Mouse (Mus musculus) myocyte (in vitro differentiated cells): ENCODE results near the gene Arid1a. TPM values are rescaled to one million over a fixed set of nuclear protein-coding genes. Genes with fewer than 3 reads are reported as not detected.

Experiments used
- H3K27me3 ChIP-seq: one replicate; pipeline ENCODE4 v1.6.1; 2011; ENCODE audit not compliant: control insufficient read depth, insufficient read depth, insufficient read length
- H3K36me3 ChIP-seq: one replicate; pipeline ENCODE4 v1.6.1; 2011; ENCODE audit not compliant: control insufficient read depth, insufficient read depth
- H3K4me2 ChIP-seq: one replicate; pipeline ENCODE4 v1.6.1; 2011; ENCODE audit warnings: low read depth, control low read depth
- H3K4me3 ChIP-seq: one replicate; pipeline ENCODE4 v1.5.1; 2011; ENCODE audit warnings: mild to moderate bottlenecking, control low read depth, moderate library complexity
- H3K79me2 ChIP-seq: one replicate; pipeline ENCODE4 v1.6.1; 2011; ENCODE audit not compliant: control insufficient read depth, insufficient read depth
- H3ac ChIP-seq: one replicate; pipeline ENCODE4 v1.6.1; 2011; ENCODE audit not compliant: control insufficient read depth, insufficient read length
- CEBPB ChIP-seq: IDR thresholded peaks from 2 replicates; pipeline ENCODE4 v1.6.1; 2011; ENCODE audit warnings: mild to moderate bottlenecking, moderate library complexity; ENCODE audit not compliant: poor library complexity, insufficient read depth, severe bottlenecking
- E2F4 ChIP-seq: IDR thresholded peaks from one replicate; pipeline ENCODE4 v1.6.1; 2011; ENCODE audit warnings: mild to moderate bottlenecking, control low read depth, moderate library complexity; ENCODE audit not compliant: insufficient read depth
- MAX ChIP-seq: IDR thresholded peaks from one replicate; pipeline ENCODE4 v1.6.1; 2011; ENCODE audit warnings: low read depth, mild to moderate bottlenecking, control low read depth
- MYOD1 ChIP-seq, 3 experiments: IDR thresholded peaks; one replicate each; pipeline ENCODE4 v1.6.1; 2011; ENCODE audit warnings: control low read depth in 2 of 3, low read depth in 2 of 3, mild to moderate bottlenecking in 2 of 3, moderate library complexity in 1 of 3; ENCODE audit not compliant: insufficient read length in 2 of 3, control insufficient read depth in 1 of 3
- MYOG ChIP-seq, 3 experiments: IDR thresholded peaks; one replicate each; pipeline ENCODE4 v1.6.1; 2011; ENCODE audit warnings: control low read depth in 2 of 3, low read depth in 2 of 3, mild to moderate bottlenecking in 2 of 3; ENCODE audit not compliant: insufficient read length in 2 of 3, control insufficient read depth in 1 of 3, insufficient read depth in 1 of 3
- POLR2A ChIP-seq: IDR thresholded peaks from one replicate; pipeline ENCODE4 v1.6.1; 2011; ENCODE audit warnings: low read depth, mild to moderate bottlenecking, control low read depth, moderate library complexity; ENCODE audit not compliant: insufficient read length
- POLR2AphosphoS2 ChIP-seq: IDR thresholded peaks from one replicate; pipeline ENCODE4 v1.6.1; 2011; ENCODE audit warnings: low read depth, control low read depth; ENCODE audit not compliant: insufficient read length
- REST ChIP-seq: IDR thresholded peaks from one replicate; pipeline ENCODE4 v1.6.1; 2011; ENCODE audit warnings: mild to moderate bottlenecking, control low read depth, moderate library complexity; ENCODE audit not compliant: insufficient read depth, insufficient read length
- SRF ChIP-seq: IDR thresholded peaks from one replicate; pipeline ENCODE4 v1.6.1; 2011; ENCODE audit warnings: low read depth; ENCODE audit not compliant: control insufficient read depth, insufficient read length
- TCF12 ChIP-seq: IDR thresholded peaks from one replicate; pipeline ENCODE4 v1.6.1; 2011; ENCODE audit warnings: mild to moderate bottlenecking, control low read depth; ENCODE audit not compliant: poor library complexity, insufficient read depth, severe bottlenecking
- TCF3 ChIP-seq: IDR thresholded peaks from one replicate; pipeline ENCODE4 v1.6.1; 2011; ENCODE audit warnings: low read depth, control low read depth; ENCODE audit not compliant: insufficient read length
- USF1 ChIP-seq: IDR thresholded peaks from one replicate; pipeline ENCODE4 v1.6.1; 2011; ENCODE audit warnings: low read depth, mild to moderate bottlenecking, control low read depth, moderate library complexity
- polyA plus RNA-seq: library from polyadenylated mRNA; unstranded; fragments of >200 nt; fragmentation: generic; extraction: Trizol; gene quantifications from one replicate; pipeline ENCODE4 v1.2.1, GENCODE M21; 2012; ENCODE audit warnings: missing spikeins

The Arid1a gene
- polyA plus RNA-seq, 1 experiment = 23.2 TPM

DNA sequence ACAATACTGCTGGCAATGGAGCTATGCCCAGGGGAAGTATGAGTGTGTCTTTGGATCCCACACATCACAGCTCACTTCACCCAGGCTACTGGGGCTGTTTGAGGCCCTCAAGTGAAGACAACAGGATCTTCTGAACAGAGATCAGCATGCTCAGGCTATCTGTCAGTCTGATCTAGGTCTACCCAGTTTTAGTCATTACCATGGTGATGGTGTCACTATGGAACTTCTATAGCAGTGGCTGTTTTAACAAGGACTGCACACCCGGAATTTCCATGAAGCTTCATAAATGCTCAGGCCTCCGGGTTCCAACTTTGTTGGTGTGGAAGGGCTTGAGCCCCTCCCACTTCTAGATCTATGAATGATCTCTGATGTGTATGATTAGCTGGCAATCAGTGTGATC, 30.9 kb downstream of the Arid1a start:
- Histone ChIP-seq H3K4me2 (no peak overlapping the region), H3K36me3 (peaks cover 10% of the 10 kb centered on the region), H3K4me3 (no peak overlapping the region), H3K79me2 (peaks cover 97% of the 10 kb centered on the region), H3ac (no peak overlapping the region), H3K27me3 (no peaks in the 10 kb centered on the region)
- TF ChIP-seq E2F4 (no peak), MYOD1 (IDR thresholded peaks at IDR 0.05; ENCODE audit: control insufficient read depth in 1 of 3, insufficient read length in 2 of 3, low read depth in 2 of 3) (no peak), TCF3 (no peak), USF1 (no peak), POLR2A (no peak), TCF12 (no peak), MAX (no peak), MYOG (IDR thresholded peaks at IDR 0.05; ENCODE audit: control insufficient read depth in 1 of 3, insufficient read depth in 1 of 3, insufficient read length in 2 of 3, low read depth in 2 of 3) (no peak)

DNA sequence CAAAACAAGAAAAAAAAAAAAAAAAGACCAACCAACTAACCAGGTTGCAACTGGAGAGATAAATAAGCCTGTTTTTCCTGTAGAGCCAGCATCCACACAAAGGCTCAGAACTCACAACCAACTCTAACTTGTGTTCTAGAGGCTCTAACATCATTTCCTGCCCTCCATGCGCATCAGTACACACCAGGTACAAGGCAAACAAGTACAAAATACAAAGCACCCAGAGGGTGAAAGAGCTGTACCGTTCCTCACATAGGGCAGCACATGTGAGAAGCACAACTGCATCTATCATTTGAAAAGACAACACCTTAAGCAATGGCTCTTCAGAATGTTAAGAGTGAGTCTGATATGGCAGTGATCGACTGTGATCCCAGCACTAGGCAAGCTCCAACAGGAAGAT, 36.8 kb downstream of the Arid1a start:
- no peak overlapping the region for H3K4me2 ChIP-seq
- TF ChIP-seq MAX = no peak
- TF ChIP-seq SRF = no peak
- no peak for TF ChIP-seq POLR2A
- TF ChIP-seq REST = no peak
- TF ChIP-seq POLR2AphosphoS2 = no peak
- no peak for TF ChIP-seq TCF12
- TF ChIP-seq MYOD1 (IDR thresholded peaks at IDR 0.05; ENCODE audit: control insufficient read depth in 1 of 3, insufficient read length in 2 of 3, low read depth in 2 of 3) = no peak
- TF ChIP-seq E2F4 = no peak
- no peak for TF ChIP-seq TCF3
- no peak for TF ChIP-seq USF1
- no peak for TF ChIP-seq MYOG (IDR thresholded peaks at IDR 0.05; ENCODE audit: control insufficient read depth in 1 of 3, insufficient read depth in 1 of 3, insufficient read length in 2 of 3, low read depth in 2 of 3)
- TF ChIP-seq CEBPB = no peak

DNA sequence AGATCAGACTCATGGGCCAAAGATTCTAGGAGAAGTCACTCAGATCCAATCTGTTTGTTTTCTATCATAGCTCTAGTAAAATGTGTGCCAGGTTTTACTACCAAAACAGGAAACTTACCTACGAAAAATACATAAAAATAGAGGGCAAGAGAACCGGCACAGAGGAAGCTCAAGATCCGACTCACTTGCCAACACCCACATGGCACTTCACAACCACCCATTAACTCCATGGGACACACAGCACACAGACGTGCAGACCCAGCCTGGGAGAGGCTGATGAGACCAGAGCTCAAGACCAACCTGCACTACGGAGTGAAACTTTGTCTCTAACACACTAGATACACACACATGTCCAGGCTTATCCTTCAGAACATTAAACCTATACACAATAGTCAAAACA, 43.8 kb downstream of the Arid1a start:
- Histone ChIP-seq H3ac (no peak overlapping the region), H3K27me3 (no peaks in the 10 kb centered on the region), H3K4me2 (no peak overlapping the region), H3K4me3 (no peak overlapping the region), H3K79me2 (peaks cover 66% of the 10 kb centered on the region), H3K36me3 (peaks cover 20% of the 10 kb centered on the region)
- no peak for TF ChIP-seq POLR2AphosphoS2
- TF ChIP-seq TCF12 = no peak
- no peak for TF ChIP-seq MAX
- no peak for TF ChIP-seq TCF3
- no peak for TF ChIP-seq USF1
- no peak for TF ChIP-seq REST
- TF ChIP-seq POLR2A = no peak
- TF ChIP-seq CEBPB = no peak
- TF ChIP-seq E2F4 = no peak
- TF ChIP-seq MYOG (IDR thresholded peaks at IDR 0.05; ENCODE audit: control insufficient read depth in 1 of 3, insufficient read depth in 1 of 3, insufficient read length in 2 of 3, low read depth in 2 of 3) = no peak
- no peak for TF ChIP-seq SRF
- TF ChIP-seq MYOD1 (IDR thresholded peaks at IDR 0.05; ENCODE audit: control insufficient read depth in 1 of 3, insufficient read length in 2 of 3, low read depth in 2 of 3) = no peak

More for the DNA sequence above, 36.8 kb downstream of the Arid1a start:
- Histone ChIP-seq H3K27me3 (no peaks in the 10 kb centered on the region), H3ac (no peak overlapping the region), H3K4me3 (no peak overlapping the region), H3K36me3 (peaks cover 38% of the 10 kb centered on the region), H3K79me2 (peaks cover 87% of the 10 kb centered on the region)

DNA sequence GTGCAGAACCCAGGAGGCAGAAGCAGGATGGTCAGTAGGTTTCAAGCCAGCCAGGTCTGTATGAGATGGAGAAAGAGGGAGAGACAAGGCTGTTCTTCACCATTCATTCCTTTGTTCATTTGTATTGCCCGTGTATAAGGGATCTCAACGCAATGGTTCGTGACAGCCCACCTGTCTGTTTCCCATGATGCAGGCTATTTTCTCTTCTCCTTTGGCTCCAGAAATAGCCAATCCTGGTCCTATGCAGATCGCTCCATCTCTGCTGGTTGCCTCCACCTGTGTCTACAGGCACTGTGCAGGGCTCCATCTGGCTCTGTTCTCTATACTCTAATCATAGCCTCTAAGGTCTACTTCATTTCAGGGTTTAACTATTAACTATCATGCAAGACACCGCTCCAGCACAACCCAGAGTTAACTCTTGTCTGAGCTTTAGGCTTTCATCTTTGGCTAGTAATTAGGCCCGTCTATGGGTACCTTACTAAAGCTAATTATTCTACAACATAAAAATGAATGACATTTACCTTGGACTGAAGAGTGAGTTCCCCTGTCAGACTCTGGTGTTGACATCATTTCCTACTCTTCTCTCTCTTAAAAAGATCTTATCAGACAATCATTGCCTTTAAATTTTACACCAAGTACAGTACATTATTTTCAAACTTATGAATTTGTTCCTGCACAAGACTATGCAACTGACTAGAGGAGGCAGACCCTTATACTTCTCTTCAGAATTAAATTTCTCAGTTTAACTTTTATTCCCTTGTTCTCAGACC, 45.1 kb downstream of the Arid1a start:
- Histone ChIP-seq H3K36me3 (peaks cover 18% of the 10 kb centered on the region), H3K79me2 (peaks cover 58% of the 10 kb centered on the region), H3K4me2 (no peak overlapping the region), H3ac (no peak overlapping the region), H3K4me3 (no peak overlapping the region), H3K27me3 (no peaks in the 10 kb centered on the region)
- TF ChIP-seq POLR2A (no peak), REST (no peak), MYOG (IDR thresholded peaks at IDR 0.05; ENCODE audit: control insufficient read depth in 1 of 3, insufficient read depth in 1 of 3, insufficient read length in 2 of 3, low read depth in 2 of 3) (no peak), SRF (no peak), POLR2AphosphoS2 (no peak), MAX (no peak), TCF12 (no peak), USF1 (no peak), MYOD1 (IDR thresholded peaks at IDR 0.05; ENCODE audit: control insufficient read depth in 1 of 3, insufficient read length in 2 of 3, low read depth in 2 of 3) (no peak), E2F4 (no peak), TCF3 (no peak), CEBPB (no peak)
